Mouse (Mus musculus) heart, embryonic 15.5 days (tissue): ENCODE results near the gene Dennd2d. TPM values are rescaled to one million over a fixed set of nuclear protein-coding genes. Genes with fewer than 3 reads are reported as not detected.

Experiments used
- ATAC-seq: fragments of 200-750 bp; cut with Nextera tagmentation; replicated peaks from 2 replicates; pipeline ENCODE4 v1.8.0; 2017; ENCODE audit warnings: low read depth, moderate TSS enrichment; ENCODE audit not compliant: insufficient number of reproducible peaks, insufficient read depth, low FRiP score
- H3K27ac ChIP-seq: fragments of 300-500 bp; sonication (generic); 2 replicates; pipeline ENCODE4 v1.5.1; 2015; ENCODE audit warnings: mild to moderate bottlenecking, inconsistent platforms
- H3K27me3 ChIP-seq: fragments of 300-500 bp; sonication (generic); 2 replicates; pipeline ENCODE4 v1.6.1; 2015; ENCODE audit warnings: inconsistent platforms
- H3K36me3 ChIP-seq: fragments of 300-500 bp; sonication (generic); 2 replicates; pipeline ENCODE4 v1.6.1; 2015; ENCODE audit warnings: mild to moderate bottlenecking, inconsistent platforms
- H3K4me1 ChIP-seq: fragments of 300-500 bp; sonication (generic); replicated peaks from 2 replicates; pipeline ENCODE4 v1.6.1; 2015; ENCODE audit warnings: inconsistent platforms
- H3K4me2 ChIP-seq: fragments of 300-500 bp; sonication (generic); 2 replicates; pipeline ENCODE4 v1.6.1; 2015; ENCODE audit warnings: inconsistent platforms, mild to moderate bottlenecking, moderate library complexity
- H3K4me3 ChIP-seq: fragments of 300-500 bp; sonication (generic); 2 replicates; pipeline ENCODE4 v1.5.1; 2015; ENCODE audit warnings: mild to moderate bottlenecking, inconsistent platforms
- H3K9ac ChIP-seq: fragments of 300-500 bp; sonication (generic); 2 replicates; pipeline ENCODE4 v1.6.1; 2015; ENCODE audit warnings: mild to moderate bottlenecking, inconsistent platforms
- H3K9me3 ChIP-seq: fragments of 300-500 bp; sonication (generic); replicated peaks from 2 replicates; pipeline ENCODE4 v1.6.1; 2016; ENCODE audit warnings: inconsistent platforms
- WGBS: fragments of 180-500 bp; shearing (Covaris S2); methylation state at CpG from one replicate; pipeline ENCODE4 v1.1.7; 2015; ENCODE audit warnings: mixed read lengths; 5-methylcytosine and 5-hydroxymethylcytosine counted together
- polyA plus RNA-seq: library from polyadenylated mRNA; unstranded; fragments of >200 nt; fragmentation: Nextera tagmentation; extraction: Ambion mirVana; gene quantifications from 2 replicates; pipeline ENCODE4 v1.2.1, GENCODE M21; 2015

Gene Dennd2d
- polyA plus RNA-seq, 1 experiment from 2014 or later: 1.4 TPM

DNA sequence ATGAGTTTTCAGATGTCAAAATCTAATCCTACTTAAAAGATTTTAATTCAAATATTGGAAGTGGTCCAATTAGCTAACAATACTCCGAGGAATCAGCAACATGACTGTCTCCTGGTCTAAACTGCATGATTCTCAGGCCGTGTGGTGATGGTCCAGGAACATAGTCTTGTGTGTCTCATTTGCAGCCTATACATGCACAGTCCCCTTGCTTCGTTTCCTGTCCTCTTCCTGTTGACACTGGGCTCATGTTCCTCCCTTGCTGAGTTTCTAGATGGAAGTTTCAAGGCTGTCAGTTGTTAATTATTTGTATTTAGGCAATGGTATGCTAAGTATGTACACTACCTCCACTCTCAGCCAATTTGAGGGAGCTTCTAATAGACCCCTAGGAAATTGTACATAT is 14.8 kb downstream of the Dennd2d start:
- Histone ChIP-seq H3K27ac (no peak overlapping the region), H3K36me3 (0 out of 2 replicates have a peak, but pooled peaks cover 1% of the 10 kb centered on the region), H3K4me3 (no peak overlapping the region), H3K27me3 (no peaks in the 10 kb centered on the region), H3K4me1 (peaks cover 19% of the 10 kb centered on the region), H3K9ac (no peak overlapping the region), H3K4me2 (no peak overlapping the region), H3K9me3 (no peaks in the 10 kb centered on the region)
- ATAC-seq: no peak
- WGBS: 48% methylated on average over 3 of the region's 3 CpGs

- Histone ChIP-seq H3K9me3 (no peaks in the 10 kb centered on the region), H3K27me3 (no peaks in the 10 kb centered on the region), H3K27ac (no peak overlapping the region), H3K4me1 (peaks cover 5% of the 10 kb centered on the region), H3K36me3 (peaks cover 25% of the 10 kb centered on the region; the same call in 1 of the 2 replicates), H3K4me2 (no peak overlapping the region), H3K9ac (no peak overlapping the region), H3K4me3 (no peak overlapping the region)
- WGBS: 61% methylated on average over 2 of the region's 2 CpGs
- ATAC-seq: no peak
Observed at GRCm38 (mm10) chr3:106500510-106500909, 18.3 kb downstream of the Dennd2d start.

DNA sequence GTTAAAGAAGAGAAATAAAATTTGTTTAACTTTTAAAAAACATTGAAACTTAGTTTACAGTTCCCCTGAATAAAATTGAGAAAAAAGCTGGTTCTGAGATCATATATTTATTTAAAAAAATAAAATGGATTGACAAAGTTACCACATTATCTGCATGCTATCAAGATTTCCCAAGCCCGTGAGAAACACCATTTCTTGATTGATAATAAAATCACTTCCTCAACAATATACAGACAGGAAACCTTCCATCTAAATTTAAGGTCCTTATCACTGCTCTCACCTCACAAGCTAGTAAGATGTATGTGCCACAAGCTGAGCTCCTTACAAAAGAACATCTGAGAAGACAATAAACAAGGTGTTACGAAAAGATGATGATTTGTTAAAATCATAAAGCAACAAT is 20.7 kb downstream of the Dennd2d start:
- ATAC-seq: no peak
- H3K36me3 ChIP-seq: peaks cover 25% of the 10 kb centered on the region; the same call in 1 of the 2 replicates
- no peak overlapping the region for H3K27ac ChIP-seq
- no peaks in the 10 kb centered on the region for H3K9me3 ChIP-seq
- 80% methylated on average over 2 of the region's 2 CpGs for whole genome bisulfite sequencing
- no peak overlapping the region for H3K9ac ChIP-seq
- H3K4me2 ChIP-seq: no peak overlapping the region
- no peaks in the 10 kb centered on the region for H3K4me1 ChIP-seq
- H3K4me3 ChIP-seq: no peak overlapping the region
- no peaks in the 10 kb centered on the region for H3K27me3 ChIP-seq

DNA sequence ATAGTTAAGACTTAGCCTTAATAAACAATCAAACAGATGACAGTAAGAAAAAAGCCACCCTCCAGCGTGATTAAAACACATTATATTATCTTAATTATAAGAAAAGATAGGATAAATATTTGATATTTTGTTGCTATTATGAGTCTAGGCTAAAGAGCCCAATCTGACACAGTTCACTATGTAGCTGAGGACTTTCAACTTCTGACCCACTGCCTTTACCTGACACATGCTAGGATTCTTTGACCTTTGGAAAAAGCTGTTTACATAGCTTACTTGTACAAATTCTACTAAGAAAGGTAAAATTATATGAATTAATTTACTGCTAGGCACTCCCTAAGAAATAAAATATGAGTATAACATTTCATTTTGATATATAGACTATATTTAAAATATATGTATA is 28.5 kb downstream of the Dennd2d start:
- no peaks in the 10 kb centered on the region for H3K9me3 ChIP-seq
- H3K27ac ChIP-seq: no peak overlapping the region
- no peak overlapping the region for H3K4me3 ChIP-seq
- no peaks in the 10 kb centered on the region for H3K36me3 ChIP-seq
- no peaks in the 10 kb centered on the region for H3K27me3 ChIP-seq
- no peak overlapping the region for H3K4me2 ChIP-seq
- no peaks in the 10 kb centered on the region for H3K4me1 ChIP-seq
- no peak for ATAC-seq
- WGBS: 81% methylated on average over 1 of the region's 1 CpGs
- H3K9ac ChIP-seq: no peak overlapping the region

DNA sequence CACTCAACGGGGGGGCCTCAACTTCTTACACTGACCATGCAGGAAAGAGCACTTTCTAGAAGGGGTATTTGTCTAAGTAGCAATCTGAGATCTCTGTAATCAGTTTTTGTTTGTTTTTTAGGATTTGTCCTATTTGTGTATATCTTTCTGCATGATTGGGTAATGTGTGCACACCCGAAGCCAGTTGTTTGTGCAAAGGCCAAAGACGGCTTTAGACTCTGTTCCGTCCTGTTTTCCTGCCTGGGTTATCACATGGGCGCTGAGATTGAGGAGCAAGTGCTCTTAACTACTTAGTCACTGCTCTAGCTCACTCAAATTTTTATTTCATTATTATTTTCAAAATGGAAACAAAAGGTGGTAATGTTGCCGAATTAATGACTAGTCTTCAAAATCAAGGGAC is 32.8 kb downstream of the Dennd2d start:
- WGBS: 79% methylated on average over 6 of the region's 6 CpGs
- no peak overlapping the region for H3K9ac ChIP-seq
- H3K4me2 ChIP-seq: no peak overlapping the region
- H3K4me3 ChIP-seq: no peak overlapping the region
- no peak overlapping the region for H3K27ac ChIP-seq
- no peaks in the 10 kb centered on the region for H3K9me3 ChIP-seq
- no peaks in the 10 kb centered on the region for H3K36me3 ChIP-seq
- no peaks in the 10 kb centered on the region for H3K27me3 ChIP-seq
- ATAC-seq: no peak
- no peaks in the 10 kb centered on the region for H3K4me1 ChIP-seq

GRCm38 (mm10) chr3:106522730-106523129 is 40.5 kb downstream of the Dennd2d start:
- H3K4me1 ChIP-seq: no peaks in the 10 kb centered on the region
- WGBS: 94% methylated on average over 1 of the region's 1 CpGs
- H3K9me3 ChIP-seq: no peaks in the 10 kb centered on the region
- H3K9ac ChIP-seq: no peak overlapping the region
- no peak overlapping the region for H3K27ac ChIP-seq
- H3K4me2 ChIP-seq: no peak overlapping the region
- H3K36me3 ChIP-seq: no peaks in the 10 kb centered on the region
- no peak for ATAC-seq
- H3K27me3 ChIP-seq: no peaks in the 10 kb centered on the region
- H3K4me3 ChIP-seq: no peak overlapping the region

DNA sequence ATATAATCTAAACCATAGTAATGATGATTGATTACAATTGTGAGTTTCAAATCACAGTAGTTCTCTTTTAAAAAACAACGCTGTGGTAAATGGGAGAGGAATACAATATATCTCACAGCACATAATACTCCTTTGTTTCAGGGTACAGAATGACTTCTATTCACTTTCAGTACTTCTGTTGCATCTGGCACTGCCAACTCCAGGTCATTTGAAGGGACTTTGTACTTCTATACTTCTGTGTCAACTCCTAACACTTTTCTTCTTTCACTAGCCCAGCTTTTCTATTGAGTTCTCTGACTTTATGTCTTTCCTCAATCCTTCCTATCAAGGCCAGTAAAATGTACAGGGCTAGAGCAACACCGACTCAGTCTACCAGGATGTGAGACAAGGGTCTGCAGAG is 44.2 kb downstream of the Dennd2d start:
- Histone ChIP-seq H3K27ac (no peak overlapping the region), H3K4me2 (no peak overlapping the region), H3K4me3 (no peak overlapping the region), H3K9me3 (no peaks in the 10 kb centered on the region), H3K27me3 (no peaks in the 10 kb centered on the region), H3K36me3 (no peaks in the 10 kb centered on the region), H3K4me1 (no peaks in the 10 kb centered on the region), H3K9ac (no peak overlapping the region)
- ATAC-seq: no peak
- 94% methylated on average over 2 of the region's 2 CpGs for WGBS

DNA sequence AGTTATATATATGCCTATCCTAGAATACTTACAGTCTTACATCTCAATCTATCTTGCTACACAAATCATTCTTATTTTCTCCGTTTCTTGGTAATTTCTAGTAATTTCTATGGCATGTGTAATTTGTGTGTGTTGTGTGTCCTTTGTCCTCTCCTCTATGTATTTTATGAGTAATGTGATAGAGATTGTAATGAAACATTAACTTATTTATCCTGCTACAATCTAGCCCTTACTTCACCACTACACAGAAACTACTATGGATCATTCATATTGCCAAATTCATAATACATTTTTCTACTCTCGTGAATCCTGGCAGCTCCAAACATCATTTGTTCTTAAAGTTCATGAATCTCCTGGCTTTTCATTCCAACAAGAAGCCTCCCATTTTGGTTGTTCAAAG is 45.8 kb downstream of the Dennd2d start:
- no peaks in the 10 kb centered on the region for H3K27me3 ChIP-seq
- no peak overlapping the region for H3K9ac ChIP-seq
- no peak overlapping the region for H3K4me2 ChIP-seq
- ATAC-seq: no peak
- no peak overlapping the region for H3K27ac ChIP-seq
- peaks cover 6% of the 10 kb centered on the region for H3K36me3 ChIP-seq
- no peak overlapping the region for H3K4me3 ChIP-seq
- H3K9me3 ChIP-seq: no peaks in the 10 kb centered on the region
- H3K4me1 ChIP-seq: no peaks in the 10 kb centered on the region
- 93% methylated on average over 2 of the region's 2 CpGs for WGBS

- Histone ChIP-seq H3K4me1 (no peaks in the 10 kb centered on the region), H3K4me2 (no peak overlapping the region), H3K36me3 (peaks cover 18% of the 10 kb centered on the region), H3K4me3 (no peak overlapping the region), H3K9me3 (no peaks in the 10 kb centered on the region), H3K27me3 (no peaks in the 10 kb centered on the region), H3K27ac (no peak overlapping the region), H3K9ac (no peak overlapping the region)
- ATAC-seq: no peak
- whole genome bisulfite sequencing: 82% methylated on average over 2 of the region's 2 CpGs
Observed at GRCm38 (mm10) chr3:106533277-106533676, 51.1 kb downstream of the Dennd2d start.

DNA sequence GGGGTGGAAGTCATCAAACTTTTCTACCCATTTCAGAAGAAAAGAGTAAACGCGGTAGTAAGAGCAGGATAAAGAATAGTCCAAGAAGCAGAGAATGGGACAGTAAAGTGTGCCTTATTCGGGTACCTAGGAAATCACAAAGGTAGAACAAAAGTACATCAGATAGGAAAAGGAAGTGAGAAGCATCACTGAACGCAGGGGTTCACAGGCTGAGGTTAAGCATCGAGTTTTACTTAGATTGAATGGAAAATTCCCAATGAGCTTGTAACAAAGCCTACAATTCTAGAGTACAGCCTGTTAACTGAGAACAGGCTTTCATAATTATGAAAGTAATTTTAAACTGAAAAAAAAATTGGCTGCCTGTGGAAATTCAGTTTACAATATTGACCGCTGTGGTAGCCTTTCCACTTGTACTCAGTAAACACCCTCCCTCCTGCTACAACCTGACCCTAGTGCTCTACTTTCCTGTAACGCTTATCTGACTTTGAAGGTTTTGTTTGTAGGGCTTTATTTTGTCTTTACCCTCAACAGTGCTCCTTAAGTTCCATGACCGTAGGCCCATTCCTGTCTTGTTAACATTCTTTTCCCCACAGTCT is 62.6 kb downstream of the Dennd2d start:
- Histone ChIP-seq H3K4me2 (no peak overlapping the region), H3K4me1 (peaks cover 8% of the 10 kb centered on the region), H3K27me3 (no peaks in the 10 kb centered on the region), H3K27ac (no peak overlapping the region), H3K9ac (no peak overlapping the region), H3K36me3 (no peaks in the 10 kb centered on the region), H3K4me3 (no peak overlapping the region), H3K9me3 (no peaks in the 10 kb centered on the region)
- no peak for ATAC-seq
- WGBS: 82% methylated on average over 8 of the region's 8 CpGs

GRCm38 (mm10) chr3:106547171-106547923 is 65.1 kb downstream of the Dennd2d start, which contains the start of the genes Dram2 and Cept1:
Dram2 (plus strand) TSS chr3:106547798.
Cept1 (minus strand) TSS chr3:106547802.
- no peaks in the 10 kb centered on the region for H3K27me3 ChIP-seq
- peak within 1 kb of the TSS; percentile 99 for H3K27ac ChIP-seq
- peak; percentile 95 for ATAC-seq
- H3K9ac ChIP-seq: peak within 1 kb of the TSS; percentile 96
- no peaks in the 10 kb centered on the region for H3K9me3 ChIP-seq
- H3K4me1 ChIP-seq: peaks cover 11% of the 10 kb centered on the region
- peak within 1 kb of the TSS; percentile 70 for H3K4me2 ChIP-seq
- H3K36me3 ChIP-seq: no peaks in the 10 kb centered on the region
- WGBS: under 1% methylated on average over 62 of the region's 63 CpGs
- peak within 1 kb of the TSS; percentile 80 for H3K4me3 ChIP-seq
